Mouse (Mus musculus) heart, postnatal 0 days (tissue): Measurements from ENCODE around the gene Dexi. TPM values are rescaled to one million over a fixed set of nuclear protein-coding genes. Genes with fewer than 3 reads are reported as not detected.

Experiments used
- ATAC-seq: fragments of 200-750 bp; cut with Nextera tagmentation; 2 replicates; pipeline ENCODE4 v1.8.0; 2017; ENCODE audit warnings: low read depth, moderate number of reproducible peaks, moderate library complexity; ENCODE audit not compliant: insufficient read depth
- DNase-seq: peaks from one replicate; pipeline ENCODE4 v3.0.0-alpha.2; 2016; ENCODE audit warnings: low spot score
- H3K27ac ChIP-seq: fragments of 300-500 bp; sonication (generic); 2 replicates; pipeline ENCODE4 v1.5.1; 2014; ENCODE audit warnings: low read depth, mild to moderate bottlenecking
- H3K27me3 ChIP-seq: fragments of 300-500 bp; sonication (generic); 2 replicates; pipeline ENCODE4 v1.6.1; 2014; ENCODE audit warnings: low read length, mixed read lengths; ENCODE audit not compliant: control insufficient read depth, insufficient read depth
- H3K36me3 ChIP-seq: fragments of 300-500 bp; sonication (generic); replicated peaks from 2 replicates; pipeline ENCODE4 v1.6.1; 2014; ENCODE audit warnings: low read length, mixed read lengths; ENCODE audit not compliant: control insufficient read depth, insufficient read depth
- H3K4me1 ChIP-seq: fragments of 300-500 bp; sonication (generic); 2 replicates; pipeline ENCODE4 v1.6.1; 2014; ENCODE audit warnings: antibody characterized with exemption; ENCODE audit not compliant: control insufficient read depth, insufficient read depth
- H3K4me2 ChIP-seq: fragments of 300-500 bp; sonication (generic); 2 replicates; pipeline ENCODE4 v1.6.1; 2014; ENCODE audit warnings: low read depth, mild to moderate bottlenecking, low read length, moderate library complexity
- H3K4me3 ChIP-seq: fragments of 300-500 bp; sonication (generic); 2 replicates; pipeline ENCODE4 v1.5.1; 2014; ENCODE audit warnings: low read depth, low read length
- H3K9ac ChIP-seq: fragments of 300-500 bp; sonication (generic); replicated peaks from 2 replicates; pipeline ENCODE4 v1.6.1; 2014; ENCODE audit warnings: low read depth, low read length, mixed read lengths
- H3K9me3 ChIP-seq: fragments of 300-500 bp; sonication (generic); replicated peaks from 2 replicates; pipeline ENCODE4 v1.6.1; 2016; ENCODE audit warnings: low read length; ENCODE audit not compliant: control insufficient read depth
- CTCF ChIP-seq: IDR thresholded peaks from 2 replicates; pipeline ENCODE4 v1.5.1; 2016; ENCODE audit warnings: antibody characterized with exemption, control low read depth, low read depth
- WGBS: fragments of 180-500 bp; shearing (Covaris S2); extraction: QIAGEN DNeasy Blood & Tissue Kit; methylation state at CpG from one replicate; pipeline ENCODE4 v1.1.7; 2014; 5-methylcytosine and 5-hydroxymethylcytosine counted together
- polyA plus RNA-seq: library from polyadenylated mRNA; unstranded; fragments of >200 nt; fragmentation: Nextera tagmentation; extraction: Ambion mirVana; gene quantifications from 2 replicates; pipeline ENCODE4 v1.2.1, GENCODE M21; 2015
- total RNA-seq: library from RNA; depleted of rRNA; stranded (reverse); fragments of >200 nt; gene quantifications from 2 replicates; pipeline ENCODE4 v1.2.3, GENCODE M21; 2014; ENCODE audit warnings: low replicate concordance; rRNA removed

Dexi gene
- total and polyA plus RNA-seq, 2 experiments from 2014 or later: 15.6 to 76.4 TPM

GRCm38 (mm10) chr16:10453872-10454582 is 88.8 kb downstream of the Dexi start:
- ATAC-seq (no peak), DNase-seq (no peak)
- no peak overlapping the region for H3K4me2 ChIP-seq
- peaks cover 15% of the 10 kb centered on the region for H3K4me1 ChIP-seq
- TF ChIP-seq CTCF: no peak
- no peak overlapping the region for H3K27ac ChIP-seq
- 82% methylated on average over 6 of the region's 6 CpGs for WGBS
- no peak overlapping the region for H3K9ac ChIP-seq
- H3K4me3 ChIP-seq: no peak overlapping the region
- no peaks in the 10 kb centered on the region for H3K36me3 ChIP-seq
- no peaks in the 10 kb centered on the region for H3K27me3 ChIP-seq
- H3K9me3 ChIP-seq: no peaks in the 10 kb centered on the region

Other genes starting within 250 kb of the Dexi start
- 43.4 and 56.7 TPM in 2 replicates for gene Emp2, start 229.1 kb downstream of the Dexi start, total RNA-seq
- 25.5 and 25.7 TPM in 2 replicates for gene Emp2, start 229.1 kb downstream of the Dexi start, polyA plus RNA-seq
- 4.7 TPM in 1 of 2 replicates, not detected in the other for gene Tekt5, start 147.6 kb downstream of the Dexi start, total RNA-seq
- gene Tekt5, start 147.6 kb downstream of the Dexi start, polyA plus RNA-seq: 0.26 and 0.45 TPM in 2 replicates
- 16.9 and 25.3 TPM in 2 replicates for gene Nubp1, start 131.1 kb downstream of the Dexi start, total RNA-seq
- gene Nubp1, start 131.1 kb downstream of the Dexi start, polyA plus RNA-seq: 18.9 and 19.4 TPM in 2 replicates
- gene Tvp23a, start 95.7 kb downstream of the Dexi start, total RNA-seq: 1.0 and 1.8 TPM in 2 replicates
- gene Tvp23a, start 95.7 kb downstream of the Dexi start, polyA plus RNA-seq: 1.0 TPM in 2 replicates
- 0.58 TPM in 1 of 2 replicates, not detected in the other for gene Ciita, start 63.0 kb downstream of the Dexi start, total RNA-seq
- 0.08 TPM in 2 replicates for gene Ciita, start 63.0 kb downstream of the Dexi start, polyA plus RNA-seq
- 32.0 and 39.6 TPM in 2 replicates for gene Clec16a, start 2.3 kb upstream of the Dexi start, total RNA-seq
- 36.1 and 37.7 TPM in 2 replicates for gene Clec16a, start 2.3 kb upstream of the Dexi start, polyA plus RNA-seq
- 0.80 and 5.0 TPM in 2 replicates for gene Socs1, start 242.5 kb upstream of the Dexi start, total RNA-seq
- gene Socs1, start 242.5 kb upstream of the Dexi start, polyA plus RNA-seq: 2.7 and 3.2 TPM in 2 replicates
- not detected in 2 replicates for gene Tnp2, start 245.6 kb upstream of the Dexi start, total RNA-seq
- not detected in 2 replicates for gene Tnp2, start 245.6 kb upstream of the Dexi start, polyA plus RNA-seq
- not detected in 2 replicates for gene Prm3, start 247.9 kb upstream of the Dexi start, total RNA-seq
- gene Prm3, start 247.9 kb upstream of the Dexi start, polyA plus RNA-seq: not detected in 2 replicates